Mouse (Mus musculus) liver, adult 2 months (tissue): ENCODE data around the gene Crocc2.

ENCODE experiments used
- CTCF ChIP-seq: fragments of 200-500 bp; IDR thresholded peaks from 2 replicates; pipeline ENCODE4 v1.5.1; 2011; ENCODE audit warnings: low read depth, low read length, control low read depth
- POLR2A ChIP-seq: fragments of 200-500 bp; IDR thresholded peaks from 2 replicates; pipeline ENCODE4 v1.6.1; 2011; ENCODE audit warnings: low read length, control low read depth; ENCODE audit not compliant: insufficient read depth; ENCODE audit errors: extremely low read depth

GRCm38 (mm10) chr1:93227303-93227975 is 58.9 kb downstream of the Crocc2 start:
- TF ChIP-seq POLR2A: no peak
- TF ChIP-seq CTCF: no peak
